Mouse (Mus musculus): ENCODE data around the gene Baz1b. TPM values are rescaled to one million over a fixed set of nuclear protein-coding genes. Genes with fewer than 3 reads are reported as not detected.

The Baz1b gene
- polyA plus RNA-seq, 1 experiment from 2014 or later: 37.3 TPM

DNA sequence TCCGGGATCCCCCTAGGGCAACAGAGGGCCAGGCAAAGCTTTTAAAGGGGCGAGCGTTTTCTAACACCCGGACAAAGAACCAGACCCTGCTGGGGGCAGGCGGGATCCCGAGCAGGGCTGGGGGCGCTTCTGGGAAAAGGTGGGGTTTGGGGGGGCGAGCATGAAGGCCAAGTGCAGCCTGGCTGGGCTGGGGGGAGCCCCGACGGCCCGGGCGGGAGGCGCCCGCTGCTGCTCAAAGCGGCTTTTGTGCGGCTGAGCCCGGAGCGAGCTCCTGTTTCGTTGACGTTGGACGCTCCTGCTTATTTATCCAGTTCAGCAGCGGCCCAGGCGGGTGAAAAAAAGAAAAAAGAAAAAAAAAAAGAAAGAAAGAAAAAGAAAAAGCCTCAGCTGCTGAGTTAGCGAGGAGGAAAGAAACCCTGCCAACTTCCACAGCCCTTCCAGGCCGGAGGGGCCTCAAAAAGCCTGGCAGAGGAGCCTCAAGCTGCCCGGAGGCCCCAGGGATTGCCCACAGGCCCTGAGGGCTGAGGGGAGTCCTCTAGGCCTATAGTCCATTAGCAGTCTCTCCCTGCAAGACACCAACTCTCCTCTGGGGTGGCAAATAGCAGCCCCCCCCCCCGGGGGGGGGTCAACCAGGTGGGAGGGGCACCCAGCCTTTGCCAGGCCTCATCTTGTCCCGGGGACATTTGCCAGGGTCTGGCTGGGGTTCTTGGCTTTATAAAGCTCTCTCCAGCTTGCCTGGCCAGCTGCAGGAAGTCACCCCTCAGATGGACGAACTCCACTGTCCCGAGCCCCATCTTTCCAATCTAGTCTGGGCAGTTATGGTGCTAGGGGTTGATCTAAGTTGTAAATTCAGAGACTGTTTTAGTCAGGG lies 71.5 kb downstream of the Baz1b start:
- H3K4me1 ChIP-seq: 0 out of 2 replicates have a peak, but pooled peaks cover 8% of the 10 kb centered on the region
- H3K27ac ChIP-seq: peak overlapping the region; percentile 53; the same call in 1 of the 2 replicates
- peak overlapping the region; percentile 62 for H3K4me2 ChIP-seq
- H3K36me3 ChIP-seq: no peaks in the 10 kb centered on the region
- no peak for ATAC-seq (ENCODE audit: insufficient read depth, low FRiP score, low read depth)
- no peaks in the 10 kb centered on the region for H3K9me3 ChIP-seq
- peak overlapping the region; percentile 33 for H3K4me3 ChIP-seq (replicated peaks)
- no peaks in the 10 kb centered on the region for H3K27me3 ChIP-seq (replicated peaks)
- 0 out of 2 replicates have a peak overlapping the region, but pooled peaks have one; percentile 26 for H3K9ac ChIP-seq
- 21% methylated on average over 30 of the region's 30 CpGs for WGBS

DNA sequence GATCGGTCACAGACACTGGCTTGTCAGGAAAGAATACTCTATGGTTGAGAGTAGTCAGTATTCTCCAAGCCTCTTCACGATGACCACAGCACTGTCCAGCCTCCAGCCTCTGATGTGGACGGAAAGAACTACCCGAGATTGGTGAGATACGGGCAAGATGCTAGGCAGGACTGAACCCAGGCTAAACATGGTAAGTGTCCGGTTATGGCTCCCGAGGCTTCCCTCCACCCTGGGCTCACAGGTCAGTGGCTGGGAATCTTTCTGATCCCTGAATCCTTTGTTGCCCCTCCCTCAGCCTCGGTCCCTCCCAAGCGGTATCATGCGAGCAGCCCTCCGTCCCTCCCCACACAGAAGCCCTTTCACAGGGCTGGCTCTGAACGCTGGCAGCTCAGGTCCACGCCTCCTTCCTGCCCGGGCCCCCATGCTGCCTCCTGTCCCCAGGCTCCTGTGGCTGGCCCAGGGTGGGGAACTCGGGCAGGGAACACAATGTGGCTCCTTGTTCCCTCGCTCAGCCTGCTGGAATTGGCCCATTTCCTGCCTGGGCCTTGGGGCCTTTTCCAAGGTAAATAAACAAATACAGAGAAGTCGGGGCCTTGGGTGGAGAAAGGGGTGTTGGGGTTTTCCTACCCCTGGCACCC lies 76.9 kb downstream of the Baz1b start:
- Histone ChIP-seq H3K9ac (no peak overlapping the region), H3K9me3 (no peaks in the 10 kb centered on the region), H3K27me3 (replicated peaks) (no peaks in the 10 kb centered on the region), H3K4me2 (peak overlapping the region; percentile 49), H3K4me3 (replicated peaks) (peak overlapping the region; percentile 11), H3K4me1 (peaks cover 11% of the 10 kb centered on the region), H3K36me3 (no peaks in the 10 kb centered on the region), H3K27ac (peak overlapping the region; percentile 16; the same call in 1 of the 2 replicates)
- ATAC-seq (ENCODE audit: insufficient read depth, low FRiP score, low read depth): peak; percentile 77
- WGBS: 12% methylated on average over 17 of the region's 17 CpGs

DNA sequence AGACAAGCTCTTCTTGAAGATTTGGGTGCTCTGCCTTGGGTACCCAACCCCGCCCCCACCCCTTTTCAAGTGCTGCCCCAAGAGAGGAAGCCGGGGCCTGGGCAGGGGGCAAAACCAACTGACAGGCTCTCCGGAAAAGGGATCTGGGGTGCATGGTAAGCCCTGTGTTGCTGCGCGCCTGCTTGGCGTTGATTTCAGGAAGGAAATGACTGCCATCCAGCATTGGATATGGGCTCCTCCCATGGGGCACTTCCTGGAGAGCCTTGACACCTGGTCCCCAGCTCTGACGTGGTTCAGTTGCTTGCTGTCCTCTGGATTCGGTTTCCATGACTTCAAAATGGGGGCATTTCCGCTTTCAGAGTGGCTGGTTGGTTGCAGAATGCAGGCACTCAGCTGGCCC lies 77.5 kb downstream of the Baz1b start:
- Histone ChIP-seq H3K9me3 (no peaks in the 10 kb centered on the region), H3K27ac (peak overlapping the region; percentile 16; the same call in 1 of the 2 replicates), H3K36me3 (no peaks in the 10 kb centered on the region), H3K9ac (no peak overlapping the region), H3K27me3 (replicated peaks) (no peaks in the 10 kb centered on the region), H3K4me3 (replicated peaks) (no peak overlapping the region; the same call in 1 of the 2 replicates), H3K4me1 (peaks cover 11% of the 10 kb centered on the region), H3K4me2 (peak overlapping the region; percentile 49)
- no peak for ATAC-seq (ENCODE audit: insufficient read depth, low FRiP score, low read depth)
- WGBS: 40% methylated on average over 9 of the region's 9 CpGs

DNA sequence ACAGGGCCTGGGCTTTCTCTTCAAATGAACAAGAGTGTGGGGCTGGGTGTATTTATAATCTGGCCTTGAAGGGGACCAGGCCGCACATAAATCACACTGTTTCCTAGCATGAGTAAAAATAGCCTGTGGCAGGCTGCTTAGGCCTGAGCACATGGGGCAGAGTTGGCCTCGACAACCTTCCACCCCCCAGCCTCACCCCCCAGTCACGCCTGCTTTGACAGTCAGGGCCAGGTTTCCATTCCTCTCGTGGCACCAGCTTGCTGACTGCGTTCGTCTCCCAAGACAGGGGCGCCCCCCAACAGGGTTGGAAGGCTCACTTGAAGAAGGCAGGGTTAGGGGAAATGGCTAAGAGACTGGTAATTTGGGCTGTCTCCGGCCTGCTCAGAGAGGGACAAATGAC lies 82.4 kb downstream of the Baz1b start:
- H3K9me3 ChIP-seq: no peaks in the 10 kb centered on the region
- H3K36me3 ChIP-seq: no peaks in the 10 kb centered on the region
- no peak overlapping the region for H3K9ac ChIP-seq
- H3K4me2 ChIP-seq: no peak overlapping the region
- H3K4me1 ChIP-seq: peaks cover 5% of the 10 kb centered on the region; the same call in 1 of the 2 replicates
- WGBS: 71% methylated on average over 8 of the region's 8 CpGs
- H3K27ac ChIP-seq: no peak overlapping the region
- H3K27me3 ChIP-seq (replicated peaks): no peaks in the 10 kb centered on the region
- ATAC-seq (ENCODE audit: insufficient read depth, low FRiP score, low read depth): no peak
- H3K4me3 ChIP-seq (replicated peaks): no peak overlapping the region

DNA sequence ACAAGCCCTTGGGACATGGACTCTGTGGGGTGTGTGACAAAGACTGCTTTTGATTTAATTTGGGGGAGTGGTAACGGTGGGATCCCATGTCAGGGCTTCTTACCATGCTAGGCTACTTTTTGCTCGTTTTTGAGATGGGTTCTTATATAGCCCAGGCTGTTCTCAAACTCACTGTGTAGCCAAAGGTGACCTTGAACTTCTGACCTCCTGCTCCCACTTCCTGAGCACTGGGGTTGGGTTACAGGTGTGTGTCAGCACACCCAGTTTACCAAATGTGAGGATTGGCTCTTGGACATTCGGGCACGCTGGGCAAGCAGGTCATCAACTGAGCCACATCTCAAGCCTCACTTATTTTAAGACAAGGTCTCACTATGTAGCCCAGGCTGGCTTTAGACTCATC lies 83.3 kb downstream of the Baz1b start:
- H3K27ac ChIP-seq: no peak overlapping the region
- no peaks in the 10 kb centered on the region for H3K27me3 ChIP-seq (replicated peaks)
- H3K4me2 ChIP-seq: no peak overlapping the region
- H3K4me3 ChIP-seq (replicated peaks): no peak overlapping the region
- H3K9ac ChIP-seq: no peak overlapping the region
- no peak for ATAC-seq (ENCODE audit: insufficient read depth, low FRiP score, low read depth)
- H3K36me3 ChIP-seq: no peaks in the 10 kb centered on the region
- no peaks in the 10 kb centered on the region for H3K9me3 ChIP-seq
- H3K4me1 ChIP-seq: peaks cover 11% of the 10 kb centered on the region; the same call in 1 of the 2 replicates
- WGBS: 80% methylated on average over 4 of the region's 4 CpGs

DNA sequence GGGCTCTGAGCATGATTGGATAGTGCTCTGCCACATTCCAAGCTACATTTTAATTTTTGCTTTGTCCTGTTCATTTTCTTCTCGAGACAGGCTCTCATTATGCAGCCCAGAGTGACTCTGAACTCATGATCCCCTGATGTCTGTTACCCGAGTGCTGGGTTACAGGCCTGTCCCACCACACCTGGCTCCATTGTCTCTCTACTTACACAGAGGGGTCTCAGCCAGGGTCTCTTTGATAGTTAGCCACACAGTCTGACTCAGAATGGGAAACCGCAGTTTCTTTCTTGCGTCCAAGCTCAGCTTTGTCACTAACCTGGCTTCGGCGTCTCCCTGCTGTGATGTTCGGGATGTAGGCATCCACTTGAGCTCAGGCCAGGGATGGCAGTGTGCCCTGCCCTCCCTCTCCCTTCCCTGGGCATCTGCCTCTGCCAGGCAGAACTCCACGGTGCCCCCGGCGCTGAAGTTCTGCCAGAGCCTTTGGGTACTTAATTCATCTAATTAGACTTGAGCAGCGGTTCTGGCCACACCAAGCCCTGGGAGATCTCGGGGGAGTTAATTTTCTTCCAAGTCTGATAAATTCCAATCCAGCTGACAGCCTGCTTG lies 84.6 kb downstream of the Baz1b start:
- no peak overlapping the region for H3K27ac ChIP-seq
- no peak overlapping the region for H3K4me3 ChIP-seq (replicated peaks)
- no peaks in the 10 kb centered on the region for H3K9me3 ChIP-seq
- WGBS: 74% methylated on average over 12 of the region's 12 CpGs
- no peaks in the 10 kb centered on the region for H3K36me3 ChIP-seq
- H3K4me1 ChIP-seq: peaks cover 18% of the 10 kb centered on the region; the same call in 1 of the 2 replicates
- no peak overlapping the region for H3K9ac ChIP-seq
- no peak for ATAC-seq (ENCODE audit: insufficient read depth, low FRiP score, low read depth)
- no peak overlapping the region for H3K4me2 ChIP-seq
- H3K27me3 ChIP-seq (replicated peaks): 0 out of 2 replicates have a peak, but pooled peaks cover 3% of the 10 kb centered on the region

DNA sequence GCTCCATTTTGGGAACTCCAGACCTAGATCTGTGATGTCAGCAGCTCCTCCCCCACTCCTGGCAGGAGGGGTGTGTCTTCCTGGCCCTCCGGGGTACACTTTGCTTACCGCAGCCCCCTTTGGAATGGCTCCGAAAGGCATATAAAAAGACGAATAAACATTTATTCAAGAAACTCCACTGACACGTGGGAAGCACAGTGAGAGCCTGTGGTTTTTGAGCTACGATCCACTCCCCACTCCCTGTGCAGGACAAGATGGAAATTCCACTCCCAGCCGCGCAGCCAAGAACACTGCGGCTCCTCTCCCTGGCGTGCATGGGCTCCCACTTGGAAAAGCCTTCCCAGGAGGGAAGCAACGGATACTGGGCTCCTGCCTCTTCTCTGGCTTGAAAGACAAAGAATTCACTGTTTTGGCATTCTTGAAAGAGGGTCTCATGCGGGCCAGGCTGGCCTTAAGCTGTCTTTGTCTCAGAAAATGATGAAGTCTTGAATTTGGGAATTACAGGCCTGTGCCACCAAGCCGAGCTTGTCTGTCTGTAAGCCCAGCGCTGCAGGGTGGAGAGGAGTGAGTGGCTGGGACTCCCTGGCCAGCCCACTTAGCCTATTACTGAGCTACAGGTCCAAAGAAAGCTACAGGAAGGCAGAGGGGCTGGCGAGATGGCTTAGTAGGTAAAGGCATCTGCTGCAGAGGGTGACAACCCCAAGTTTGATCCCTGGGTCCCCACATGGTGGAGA lies 87.8 kb downstream of the Baz1b start:
- H3K4me2 ChIP-seq: peak overlapping the region; percentile 36
- H3K27me3 ChIP-seq (replicated peaks): 0 out of 2 replicates have a peak, but pooled peaks cover 5% of the 10 kb centered on the region
- ATAC-seq (ENCODE audit: insufficient read depth, low FRiP score, low read depth): no peak
- H3K36me3 ChIP-seq: no peaks in the 10 kb centered on the region
- H3K9ac ChIP-seq: no peak overlapping the region
- peaks cover 19% of the 10 kb centered on the region; the same call in 1 of the 2 replicates for H3K4me1 ChIP-seq
- H3K27ac ChIP-seq: peak overlapping the region; percentile 14; the same call in 1 of the 2 replicates
- WGBS: 23% methylated on average over 15 of the region's 15 CpGs
- no peaks in the 10 kb centered on the region for H3K9me3 ChIP-seq
- H3K4me3 ChIP-seq (replicated peaks): 0 out of 2 replicates have a peak overlapping the region, but pooled peaks have one; percentile 2

DNA sequence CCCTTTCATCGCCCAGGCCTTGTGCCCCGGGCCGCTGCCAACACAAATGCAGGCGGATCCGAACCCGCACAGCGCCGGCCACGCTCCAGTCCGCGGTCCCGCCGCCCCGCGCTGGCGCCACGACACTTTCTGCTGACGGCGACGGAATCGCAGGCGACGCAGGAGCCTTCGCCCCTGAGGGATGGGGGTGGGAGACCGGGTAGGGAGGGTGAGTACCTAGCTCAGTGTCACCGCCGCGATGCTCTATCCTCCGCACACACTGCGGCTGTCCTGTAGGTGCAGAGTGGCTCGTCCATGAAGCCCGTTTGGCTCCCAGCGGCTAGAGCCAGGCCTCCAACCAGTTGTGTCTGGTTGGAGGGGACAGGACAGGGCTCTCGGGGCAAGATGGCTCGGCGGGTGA lies 89.5 kb downstream of the Baz1b start:
- peak overlapping the region; percentile 47 for H3K4me2 ChIP-seq
- no peak for ATAC-seq (ENCODE audit: insufficient read depth, low FRiP score, low read depth)
- peaks cover 19% of the 10 kb centered on the region; the same call in 1 of the 2 replicates for H3K4me1 ChIP-seq
- no peak overlapping the region for H3K27ac ChIP-seq
- H3K4me3 ChIP-seq (replicated peaks): peak overlapping the region; percentile 18; the same call in 1 of the 2 replicates
- 0 out of 2 replicates have a peak, but pooled peaks cover 5% of the 10 kb centered on the region for H3K27me3 ChIP-seq (replicated peaks)
- H3K9me3 ChIP-seq: no peaks in the 10 kb centered on the region
- H3K36me3 ChIP-seq: no peaks in the 10 kb centered on the region
- H3K9ac ChIP-seq: no peak overlapping the region
- WGBS: 9% methylated on average over 33 of the region's 36 CpGs

DNA sequence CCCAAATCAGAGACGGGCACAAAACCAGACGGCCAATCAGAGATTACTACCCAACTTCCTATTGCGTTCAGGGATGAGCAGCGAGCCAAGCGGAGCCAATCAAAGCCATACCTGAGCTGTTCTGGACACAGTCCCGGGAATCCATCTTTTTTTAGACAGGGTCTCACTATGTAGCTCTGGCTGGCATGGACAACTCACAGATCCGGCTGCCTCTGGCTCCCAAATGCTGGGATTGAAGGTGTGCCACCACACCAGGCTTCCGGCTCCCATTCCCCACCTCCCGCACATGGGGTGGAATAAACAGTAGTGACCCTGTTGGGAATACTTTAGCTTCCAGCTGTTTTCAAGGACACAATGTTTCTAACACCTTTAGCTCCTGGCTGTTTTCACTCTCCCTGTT lies 93.2 kb downstream of the Baz1b start:
- no peak overlapping the region for H3K9ac ChIP-seq
- no peak overlapping the region for H3K27ac ChIP-seq
- no peaks in the 10 kb centered on the region for H3K9me3 ChIP-seq
- H3K4me1 ChIP-seq: 0 out of 2 replicates have a peak, but pooled peaks cover 8% of the 10 kb centered on the region
- no peak for ATAC-seq (ENCODE audit: insufficient read depth, low FRiP score, low read depth)
- H3K4me3 ChIP-seq (replicated peaks): no peak overlapping the region
- H3K36me3 ChIP-seq: no peaks in the 10 kb centered on the region
- H3K4me2 ChIP-seq: no peak overlapping the region
- WGBS: 66% methylated on average over 9 of the region's 9 CpGs
- H3K27me3 ChIP-seq (replicated peaks): 0 out of 2 replicates have a peak, but pooled peaks cover 5% of the 10 kb centered on the region

DNA sequence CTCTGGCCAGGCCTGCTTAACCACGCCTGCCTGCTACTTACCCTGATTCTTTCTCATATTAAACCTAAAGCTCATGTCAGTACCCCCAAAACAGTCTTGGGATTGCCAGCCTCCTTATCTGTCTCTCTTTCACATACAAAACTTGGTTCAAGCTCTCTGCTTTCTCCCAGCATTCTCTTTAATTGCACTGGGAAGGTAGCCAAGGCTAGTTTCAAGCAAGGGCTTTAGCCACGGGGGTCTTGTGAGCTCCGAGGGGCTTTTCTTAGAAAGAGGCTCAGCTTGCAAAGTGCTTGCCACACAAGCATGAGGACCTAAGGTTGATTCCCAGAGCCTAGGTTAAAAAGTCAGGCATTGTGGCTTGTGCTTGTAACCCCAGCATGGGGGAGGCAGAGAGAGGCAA lies 98.1 kb downstream of the Baz1b start:
- H3K4me2 ChIP-seq: no peak overlapping the region
- no peak overlapping the region for H3K4me3 ChIP-seq (replicated peaks)
- no peak overlapping the region for H3K9ac ChIP-seq
- H3K27me3 ChIP-seq (replicated peaks): no peaks in the 10 kb centered on the region
- 74% methylated on average over 3 of the region's 3 CpGs for WGBS
- no peaks in the 10 kb centered on the region for H3K4me1 ChIP-seq
- no peaks in the 10 kb centered on the region for H3K36me3 ChIP-seq
- no peak for ATAC-seq (ENCODE audit: insufficient read depth, low FRiP score, low read depth)
- H3K27ac ChIP-seq: no peak overlapping the region
- no peaks in the 10 kb centered on the region for H3K9me3 ChIP-seq

DNA sequence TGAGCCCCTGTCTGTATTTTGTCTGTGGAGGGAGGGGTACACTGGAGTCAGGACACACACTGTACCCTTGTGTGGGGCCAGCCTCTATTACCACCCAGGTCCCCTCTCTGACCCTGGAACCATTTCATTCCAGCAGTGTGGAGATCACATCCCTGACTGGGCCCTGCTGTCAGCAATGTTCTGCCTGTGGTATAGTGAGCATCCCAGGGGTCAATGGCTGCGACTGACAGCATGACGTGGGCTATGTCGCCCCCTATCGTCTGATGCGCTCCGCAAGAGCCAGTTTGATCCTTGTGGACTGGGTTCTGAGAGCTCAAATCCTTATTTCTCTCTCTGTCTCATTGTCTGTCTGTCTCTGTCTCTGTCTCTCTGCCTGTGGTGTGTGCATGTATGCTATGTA lies 99.1 kb downstream of the Baz1b start:
- H3K27ac ChIP-seq: no peak overlapping the region
- no peak overlapping the region for H3K4me2 ChIP-seq
- no peaks in the 10 kb centered on the region for H3K27me3 ChIP-seq (replicated peaks)
- H3K4me3 ChIP-seq (replicated peaks): no peak overlapping the region
- no peaks in the 10 kb centered on the region for H3K4me1 ChIP-seq
- ATAC-seq (ENCODE audit: insufficient read depth, low FRiP score, low read depth): peak; percentile 60; the same call in 1 of the 2 replicates
- 3% methylated on average over 6 of the region's 6 CpGs for WGBS
- H3K36me3 ChIP-seq: no peaks in the 10 kb centered on the region
- H3K9ac ChIP-seq: no peak overlapping the region
- H3K9me3 ChIP-seq: no peaks in the 10 kb centered on the region

Data from stomach, embryonic 15.5 days (tissue).